Mouse (Mus musculus) kidney, embryonic 15.5 days (tissue): Measurements from ENCODE around the gene Sgpp1. TPM values are rescaled to one million over a fixed set of nuclear protein-coding genes. Genes with fewer than 3 reads are reported as not detected.

ENCODE experiments used
- ATAC-seq: fragments of 200-750 bp; cut with Nextera tagmentation; replicated peaks from 2 replicates; pipeline ENCODE4 v1.8.0; 2017; ENCODE audit warnings: moderate TSS enrichment; ENCODE audit not compliant: low FRiP score
- H3K27ac ChIP-seq: fragments of 300-500 bp; sonication (generic); 2 replicates; pipeline ENCODE4 v1.5.1; 2015; ENCODE audit warnings: mild to moderate bottlenecking, inconsistent platforms
- H3K27me3 ChIP-seq: fragments of 300-500 bp; sonication (generic); 2 replicates; pipeline ENCODE4 v1.6.1; 2015; ENCODE audit warnings: inconsistent platforms
- H3K36me3 ChIP-seq: fragments of 300-500 bp; sonication (generic); 2 replicates; pipeline ENCODE4 v1.6.1; 2015; ENCODE audit warnings: inconsistent platforms
- H3K4me1 ChIP-seq: fragments of 300-500 bp; sonication (generic); 2 replicates; pipeline ENCODE4 v1.6.1; 2015; ENCODE audit warnings: inconsistent platforms
- H3K4me2 ChIP-seq: fragments of 300-500 bp; sonication (generic); 2 replicates; pipeline ENCODE4 v1.6.1; 2015; ENCODE audit warnings: moderate library complexity, mild to moderate bottlenecking, inconsistent platforms
- H3K4me3 ChIP-seq: fragments of 300-500 bp; sonication (generic); replicated peaks from 2 replicates; pipeline ENCODE4 v1.5.1; 2015; ENCODE audit warnings: mild to moderate bottlenecking, inconsistent platforms
- H3K9ac ChIP-seq: fragments of 300-500 bp; sonication (generic); 2 replicates; pipeline ENCODE4 v1.6.1; 2015; ENCODE audit warnings: mild to moderate bottlenecking, inconsistent platforms
- H3K9me3 ChIP-seq: fragments of 300-500 bp; sonication (generic); replicated peaks from 2 replicates; pipeline ENCODE4 v1.6.1; 2016; ENCODE audit warnings: inconsistent platforms
- WGBS: fragments of 180-500 bp; shearing (Covaris S2); methylation state at CpG from one replicate; pipeline ENCODE4 v1.1.7; 2015; ENCODE audit warnings: mixed read lengths; 5-methylcytosine and 5-hydroxymethylcytosine counted together
- polyA plus RNA-seq: library from polyadenylated mRNA; unstranded; fragments of >200 nt; fragmentation: Nextera tagmentation; extraction: Ambion mirVana; gene quantifications from 2 replicates; pipeline ENCODE4 v1.2.1, GENCODE M21; 2015

The Sgpp1 gene
- polyA plus RNA-seq, 1 experiment from 2014 or later = 14.3 TPM

DNA sequence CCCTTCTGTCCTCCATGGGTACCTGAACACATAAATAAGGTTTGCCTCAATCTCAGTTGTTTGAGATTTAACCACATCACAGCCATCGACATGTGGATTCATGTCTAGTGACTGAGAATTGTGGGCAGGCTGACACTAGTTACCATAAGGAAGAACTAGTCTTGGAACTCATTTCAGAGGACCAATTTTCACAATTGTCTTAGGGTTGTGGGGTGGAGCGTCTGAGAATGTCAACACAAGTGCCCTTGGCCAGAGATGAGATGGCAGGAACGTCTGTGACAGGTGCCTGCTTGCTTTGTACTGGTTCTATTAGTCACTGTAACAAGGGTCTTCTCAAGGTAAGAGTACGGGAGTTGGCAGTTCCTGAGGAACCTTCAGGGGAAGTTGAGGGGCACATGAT is 54.4 kb downstream of the Sgpp1 start:
- ATAC-seq = no peak
- Histone ChIP-seq H3K9me3 (no peaks in the 10 kb centered on the region), H3K9ac (no peak overlapping the region), H3K36me3 (no peaks in the 10 kb centered on the region), H3K27me3 (no peaks in the 10 kb centered on the region), H3K4me3 (no peak overlapping the region), H3K27ac (no peak overlapping the region), H3K4me2 (no peak overlapping the region), H3K4me1 (no peaks in the 10 kb centered on the region)
- 84% methylated on average over 4 of the region's 4 CpGs for WGBS

DNA sequence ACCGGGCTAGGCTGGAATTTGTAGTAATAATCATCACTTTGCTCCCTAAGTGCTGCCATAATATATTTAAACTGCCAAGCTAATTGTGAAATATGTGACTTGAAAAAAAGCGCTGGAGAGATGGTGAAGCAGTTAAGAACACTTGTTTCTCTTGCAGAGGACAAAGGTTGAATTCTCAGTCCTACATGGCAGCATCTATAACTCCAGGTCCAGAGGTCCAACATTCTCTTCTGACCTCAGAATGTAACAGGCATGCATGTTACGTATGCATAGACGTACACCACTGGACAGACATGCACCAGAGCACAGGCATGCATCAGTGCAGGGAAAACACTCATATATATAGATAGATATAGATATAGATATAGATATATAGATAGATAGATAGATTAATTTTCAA is 57.1 kb downstream of the Sgpp1 start:
- H3K4me3 ChIP-seq = no peak overlapping the region
- no peaks in the 10 kb centered on the region for H3K4me1 ChIP-seq
- 89% methylated on average over 4 of the region's 4 CpGs for WGBS
- no peaks in the 10 kb centered on the region for H3K27me3 ChIP-seq
- ATAC-seq = no peak
- H3K4me2 ChIP-seq = no peak overlapping the region
- H3K9ac ChIP-seq = no peak overlapping the region
- H3K9me3 ChIP-seq = no peaks in the 10 kb centered on the region
- H3K36me3 ChIP-seq = no peaks in the 10 kb centered on the region
- no peak overlapping the region for H3K27ac ChIP-seq

DNA sequence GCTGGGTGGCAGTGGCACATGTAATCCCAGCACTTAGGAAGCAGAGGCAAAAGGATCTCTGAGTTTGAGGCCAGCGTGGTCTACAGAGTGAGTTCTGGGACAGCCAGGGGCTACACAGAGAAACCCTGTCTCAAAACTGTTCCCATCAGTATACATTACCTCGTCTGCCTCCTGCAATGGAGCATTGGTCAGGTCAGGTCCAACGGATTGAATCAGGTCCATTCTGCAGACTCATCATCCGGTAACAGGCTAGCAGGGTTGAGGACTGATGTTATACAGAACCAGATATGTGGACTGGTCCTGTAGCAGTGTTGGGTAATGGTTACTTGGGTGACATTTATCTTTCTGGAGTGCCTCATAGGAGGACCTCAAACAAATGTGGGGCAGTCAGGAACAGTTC is 62.9 kb downstream of the Sgpp1 start:
- ATAC-seq = no peak
- H3K27ac ChIP-seq = no peak overlapping the region
- no peak overlapping the region for H3K9ac ChIP-seq
- no peaks in the 10 kb centered on the region for H3K36me3 ChIP-seq
- 92% methylated on average over 4 of the region's 4 CpGs for WGBS
- H3K27me3 ChIP-seq = no peaks in the 10 kb centered on the region
- H3K4me2 ChIP-seq = no peak overlapping the region
- no peak overlapping the region for H3K4me3 ChIP-seq
- no peaks in the 10 kb centered on the region for H3K9me3 ChIP-seq
- peaks cover 14% of the 10 kb centered on the region for H3K4me1 ChIP-seq

DNA sequence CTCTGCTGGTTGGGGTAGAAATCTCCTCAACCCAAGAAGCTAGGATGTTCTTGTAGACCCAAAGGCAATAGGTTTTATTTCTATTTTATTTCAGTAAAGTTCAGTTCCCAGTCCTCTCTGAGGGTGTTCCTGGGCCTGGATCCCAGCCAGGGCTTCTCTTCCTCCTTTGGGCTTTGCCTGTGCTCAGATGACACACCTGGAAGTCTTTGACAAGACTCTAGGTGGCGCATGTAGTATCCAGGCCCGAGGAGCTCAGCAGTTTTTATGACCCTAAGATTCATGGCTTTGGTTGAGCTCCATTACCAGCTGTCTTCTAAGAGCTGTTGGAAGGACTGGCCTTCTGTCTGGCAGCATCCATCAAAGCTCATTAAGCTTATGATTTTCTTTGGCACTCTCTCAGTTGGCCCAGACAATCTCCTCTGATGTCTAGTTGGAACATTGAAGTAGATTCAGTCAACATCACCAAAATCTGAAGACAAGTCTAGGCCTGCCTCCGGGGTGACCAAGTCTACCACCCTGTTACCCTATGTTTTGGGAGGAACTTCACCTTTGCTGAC is 63.7 kb downstream of the Sgpp1 start:
- Histone ChIP-seq H3K9me3 (no peaks in the 10 kb centered on the region), H3K9ac (no peak overlapping the region), H3K27ac (no peak overlapping the region), H3K4me3 (no peak overlapping the region), H3K4me1 (peaks cover 14% of the 10 kb centered on the region), H3K36me3 (no peaks in the 10 kb centered on the region), H3K27me3 (no peaks in the 10 kb centered on the region), H3K4me2 (no peak overlapping the region)
- WGBS = 57% methylated on average over 3 of the region's 3 CpGs
- ATAC-seq = no peak

DNA sequence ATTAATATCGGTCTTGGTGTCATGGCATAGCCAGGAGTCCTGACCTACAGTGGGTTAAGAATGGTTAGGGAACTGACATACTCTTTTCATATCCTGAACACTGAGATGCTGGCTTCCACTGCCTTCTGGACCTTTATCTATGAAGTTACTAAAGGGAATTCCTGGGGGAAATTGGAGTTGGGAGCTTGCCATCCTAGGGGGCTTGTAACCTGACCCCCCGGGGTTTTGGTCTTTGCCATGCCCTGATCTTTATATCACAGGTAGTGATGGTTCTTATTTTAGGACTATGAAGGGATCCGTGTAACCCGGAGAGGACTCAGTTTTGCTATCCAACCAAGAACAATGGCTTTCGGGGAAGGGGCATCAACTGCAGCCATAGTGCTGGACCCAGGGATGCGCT is 64.9 kb downstream of the Sgpp1 start:
- no peak for ATAC-seq
- H3K4me2 ChIP-seq = peak overlapping the region; percentile 74
- no peak overlapping the region for H3K27ac ChIP-seq
- H3K36me3 ChIP-seq = no peaks in the 10 kb centered on the region
- H3K4me3 ChIP-seq = peak overlapping the region; percentile 64
- H3K4me1 ChIP-seq = peaks cover 14% of the 10 kb centered on the region
- WGBS = 89% methylated on average over 6 of the region's 6 CpGs
- H3K27me3 ChIP-seq = no peaks in the 10 kb centered on the region
- H3K9me3 ChIP-seq = no peaks in the 10 kb centered on the region
- peak overlapping the region; percentile 60 for H3K9ac ChIP-seq

DNA sequence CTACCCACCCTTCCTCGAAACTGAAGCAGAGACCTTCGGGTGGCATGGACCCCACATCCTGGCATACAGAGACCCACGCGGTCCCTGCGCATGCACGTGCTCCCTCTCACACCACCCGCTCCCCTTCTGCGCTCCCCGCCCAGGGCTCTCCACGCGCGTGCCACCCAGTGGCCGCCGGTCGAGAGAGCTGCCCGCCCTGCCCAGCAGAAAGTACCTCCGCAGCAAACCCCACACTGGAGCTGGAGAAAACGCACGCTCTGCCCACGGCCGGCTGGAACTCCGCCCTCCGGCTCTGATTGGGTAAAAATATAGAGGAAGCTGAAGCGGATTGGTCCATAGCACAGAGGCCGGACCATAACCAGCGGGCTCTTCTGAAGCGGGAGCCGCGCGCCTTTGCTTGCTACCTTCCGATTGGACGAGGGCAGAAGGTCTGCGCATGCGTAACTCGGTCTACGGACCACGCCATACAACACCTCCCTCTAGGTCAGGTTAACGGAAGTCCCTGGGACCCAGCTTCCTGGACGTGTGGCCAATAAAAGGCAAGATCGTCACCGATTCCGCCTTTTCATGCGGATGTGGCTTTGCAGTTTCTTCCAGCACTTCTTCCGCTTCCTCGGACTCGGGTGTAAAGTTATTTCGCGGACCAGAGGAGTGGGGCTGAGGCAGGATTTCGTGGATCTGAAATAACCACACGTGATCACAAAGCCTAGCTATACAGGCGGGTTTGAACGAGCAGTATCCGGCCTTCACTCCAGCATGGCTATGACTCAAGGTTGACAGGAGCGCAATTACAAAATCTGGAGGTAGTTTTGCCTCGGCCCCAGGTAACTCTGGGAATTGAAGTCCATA is 66.0 kb downstream of the Sgpp1 start, which contains the start of gene Wdr89:
Wdr89 (minus strand) TSS at position 280 of the 849 bp plus-strand sequence.
- Histone ChIP-seq H3K9ac (peak within 1 kb of the TSS; percentile 73), H3K4me3 (peak within 1 kb of the TSS; percentile 64), H3K4me1 (peaks cover 14% of the 10 kb centered on the region), H3K27ac (peak within 1 kb of the TSS; percentile 91), H3K27me3 (no peaks in the 10 kb centered on the region), H3K9me3 (no peaks in the 10 kb centered on the region), H3K36me3 (no peaks in the 10 kb centered on the region), H3K4me2 (peak within 1 kb of the TSS; percentile 74)
- ATAC-seq = peak; percentile 99
- under 1% methylated on average over 54 of the region's 55 CpGs for WGBS

DNA sequence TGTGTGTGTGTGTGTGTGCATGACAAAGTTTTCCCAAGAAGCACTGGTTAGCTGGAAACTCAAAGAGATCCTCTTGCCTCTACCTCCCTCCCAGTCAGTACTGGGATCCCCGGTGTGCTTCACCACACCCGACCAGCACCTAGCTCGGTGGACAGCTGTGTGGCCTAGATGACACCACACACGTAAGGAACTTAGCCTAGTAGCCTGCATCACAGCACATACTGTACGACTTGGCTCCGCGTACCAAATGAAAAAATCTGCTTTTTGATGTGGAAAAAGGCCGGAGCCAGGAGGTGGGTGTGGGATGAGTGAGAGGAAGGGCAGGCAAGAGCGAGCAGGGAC is 66.6 kb downstream of the Sgpp1 start:
- Histone ChIP-seq H3K4me1 (peaks cover 14% of the 10 kb centered on the region), H3K36me3 (no peaks in the 10 kb centered on the region), H3K4me3 (peak overlapping the region; percentile 64), H3K9ac (peak overlapping the region; percentile 73), H3K4me2 (peak overlapping the region; percentile 71), H3K27ac (peak overlapping the region; percentile 87), H3K9me3 (no peaks in the 10 kb centered on the region), H3K27me3 (no peaks in the 10 kb centered on the region)
- ATAC-seq = no peak; the same call in 1 of the 2 replicates
- 2% methylated on average over 9 of the region's 9 CpGs for WGBS

DNA sequence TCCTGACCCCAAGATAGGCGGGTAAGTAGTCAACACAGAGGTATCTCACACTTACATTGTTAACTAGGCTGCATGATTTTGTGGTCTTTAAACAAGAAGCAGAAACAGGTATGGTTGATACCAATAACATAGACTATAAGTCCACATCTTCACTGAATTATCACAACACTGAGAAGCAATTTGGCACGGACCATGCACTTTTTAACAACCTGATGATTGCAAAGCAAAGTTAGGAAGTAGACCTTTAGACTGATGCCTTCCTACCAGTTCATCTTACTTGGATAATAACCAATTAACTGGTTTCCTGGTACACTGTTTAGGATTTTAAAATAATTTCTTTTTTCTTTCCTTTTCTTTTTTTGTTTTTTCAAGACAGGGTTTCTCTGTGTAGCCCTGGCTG is 67.3 kb downstream of the Sgpp1 start:
- 88% methylated on average over 2 of the region's 2 CpGs for WGBS
- no peaks in the 10 kb centered on the region for H3K27me3 ChIP-seq
- no peak overlapping the region; the same call in 1 of the 2 replicates for H3K4me3 ChIP-seq
- no peaks in the 10 kb centered on the region for H3K36me3 ChIP-seq
- H3K9me3 ChIP-seq = no peaks in the 10 kb centered on the region
- H3K4me1 ChIP-seq = peaks cover 14% of the 10 kb centered on the region
- ATAC-seq = no peak
- peak overlapping the region; percentile 71 for H3K4me2 ChIP-seq
- H3K9ac ChIP-seq = no peak overlapping the region
- no peak overlapping the region for H3K27ac ChIP-seq

DNA sequence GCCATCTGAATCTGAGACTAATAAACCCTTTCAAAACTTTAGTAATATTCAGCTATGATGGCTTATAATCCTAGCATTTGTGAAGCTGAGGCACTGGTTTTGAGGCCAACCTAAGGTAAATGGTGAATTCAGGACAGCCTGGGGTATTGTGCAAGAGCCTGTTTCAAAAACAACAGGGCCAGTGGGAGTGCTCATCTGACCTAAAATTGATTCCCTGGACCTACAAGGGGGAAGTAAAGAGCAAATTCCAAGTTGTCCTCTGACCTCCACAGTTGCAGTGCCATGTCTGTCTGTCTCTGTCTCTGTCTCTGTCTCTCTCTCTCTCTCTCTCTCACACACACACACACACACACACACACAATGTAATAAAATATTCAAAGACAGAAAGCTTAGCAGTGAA is 68.6 kb downstream of the Sgpp1 start:
- Histone ChIP-seq H3K4me3 (no peak overlapping the region), H3K27ac (no peak overlapping the region), H3K36me3 (no peaks in the 10 kb centered on the region), H3K4me1 (peaks cover 14% of the 10 kb centered on the region), H3K9ac (no peak overlapping the region), H3K9me3 (no peaks in the 10 kb centered on the region), H3K4me2 (no peak overlapping the region), H3K27me3 (no peaks in the 10 kb centered on the region)
- no peak for ATAC-seq

DNA sequence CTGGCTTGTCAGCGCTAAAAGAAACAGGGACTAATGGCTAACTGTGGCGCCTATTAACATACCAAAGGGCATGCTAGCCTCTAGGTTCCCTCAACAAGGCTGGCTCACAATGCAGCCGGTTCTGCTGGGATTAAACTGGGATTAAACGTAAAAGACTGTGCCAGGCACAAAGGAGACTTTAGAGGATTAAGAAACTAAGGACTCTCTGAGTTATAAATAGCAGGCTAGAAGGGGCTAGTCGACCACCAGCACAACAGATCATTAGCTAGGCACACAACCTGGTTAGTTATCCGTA is 71.1 kb downstream of the Sgpp1 start:
- H3K27me3 ChIP-seq = no peaks in the 10 kb centered on the region
- 38% methylated on average over 6 of the region's 6 CpGs for WGBS
- 0 out of 2 replicates have a peak overlapping the region, but pooled peaks have one; percentile 24 for H3K27ac ChIP-seq
- peaks cover 6% of the 10 kb centered on the region for H3K4me1 ChIP-seq
- H3K9me3 ChIP-seq = no peaks in the 10 kb centered on the region
- no peak overlapping the region for H3K4me3 ChIP-seq
- H3K36me3 ChIP-seq = no peaks in the 10 kb centered on the region
- no peak overlapping the region for H3K9ac ChIP-seq
- no peak overlapping the region for H3K4me2 ChIP-seq
- no peak for ATAC-seq
